Mouse (Mus musculus): ENCODE results near the gene Cpsf3.

Gene Cpsf3

DNA sequence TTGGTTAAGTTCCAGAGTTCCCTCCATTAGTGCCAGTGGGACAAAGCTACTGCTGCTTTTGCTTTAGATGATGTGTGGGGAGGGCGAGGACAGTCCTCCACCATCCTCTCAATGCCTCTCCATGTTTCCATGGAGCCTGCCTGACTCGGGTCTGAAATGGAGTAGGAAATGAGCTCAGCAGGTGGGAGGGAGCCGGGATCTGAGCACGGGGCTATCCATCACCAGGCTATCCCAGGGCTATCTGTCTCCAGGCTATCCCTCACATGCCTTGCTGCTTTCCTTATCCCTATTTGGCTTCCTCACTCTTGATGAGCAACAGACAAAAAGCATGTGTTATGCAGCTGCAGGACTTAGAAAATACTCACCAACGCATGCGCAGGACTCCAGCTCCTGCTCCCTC, 46.5 kb downstream of the Cpsf3 start:
- DNase-seq (ENCODE audit: low read depth, low spot score) = no peak

DNA sequence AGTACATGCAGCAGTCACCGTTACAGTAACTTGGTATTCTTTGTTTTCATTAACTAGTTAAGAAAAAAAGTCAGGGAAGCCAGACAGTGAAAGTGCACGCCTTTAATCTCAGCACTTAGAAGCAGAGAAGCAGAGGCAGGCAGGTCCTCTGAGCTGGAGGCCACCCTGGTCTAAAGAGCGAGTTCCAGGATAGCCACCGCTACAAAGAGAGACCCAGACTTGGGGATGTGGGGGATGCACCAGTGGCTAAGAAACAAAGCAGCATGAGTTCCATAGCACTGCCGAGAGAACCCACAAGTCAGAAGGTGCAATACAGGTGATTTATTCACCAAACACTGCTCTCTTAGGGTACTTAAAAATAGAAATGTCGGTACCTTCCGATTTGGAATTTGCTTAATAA, 47.8 kb downstream of the Cpsf3 start:
- no peak for DNase-seq (ENCODE audit: low read depth, low spot score)

DNA sequence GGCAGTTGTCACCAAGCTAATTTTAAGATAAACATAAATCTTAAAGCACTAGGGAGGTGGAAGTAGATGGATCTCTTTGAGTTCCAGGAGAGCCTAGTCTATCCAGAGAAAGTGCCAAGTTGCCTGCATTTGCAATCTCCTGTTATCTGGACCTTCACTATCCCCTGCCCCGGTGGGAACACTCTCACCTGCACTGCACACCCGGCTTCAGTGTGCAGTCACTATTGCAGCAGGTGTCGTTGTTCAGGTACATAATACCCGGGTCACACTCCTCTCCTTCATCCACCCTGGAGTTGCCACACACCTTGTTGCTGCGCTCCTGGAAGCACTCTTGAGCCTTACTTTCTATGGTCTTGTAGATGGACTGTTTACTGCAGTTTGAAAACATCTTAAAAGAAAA, 48.6 kb downstream of the Cpsf3 start:
- no peak for DNase-seq (ENCODE audit: low read depth, low spot score)

DNA sequence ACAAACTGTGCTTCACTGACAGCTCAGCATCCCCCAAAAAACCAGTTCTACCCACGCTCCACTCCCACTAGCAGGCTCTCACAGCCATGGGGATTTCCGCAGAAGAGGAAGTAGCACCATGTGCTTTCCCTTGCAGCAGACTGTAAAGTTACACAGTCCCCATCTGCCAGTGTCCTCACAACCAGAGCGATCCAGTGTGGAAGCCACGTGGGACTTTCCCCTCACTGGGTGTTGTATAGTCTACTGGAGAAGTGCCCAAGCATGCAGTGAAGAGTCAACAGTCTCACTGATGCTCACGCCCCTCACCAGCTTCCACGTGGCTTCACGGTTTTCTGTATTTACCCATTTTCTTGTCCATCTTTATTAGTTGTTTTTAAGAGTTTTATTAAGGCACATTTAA, 50.7 kb downstream of the Cpsf3 start:
- no peak for DNase-seq (ENCODE audit: low read depth, low spot score)

DNA sequence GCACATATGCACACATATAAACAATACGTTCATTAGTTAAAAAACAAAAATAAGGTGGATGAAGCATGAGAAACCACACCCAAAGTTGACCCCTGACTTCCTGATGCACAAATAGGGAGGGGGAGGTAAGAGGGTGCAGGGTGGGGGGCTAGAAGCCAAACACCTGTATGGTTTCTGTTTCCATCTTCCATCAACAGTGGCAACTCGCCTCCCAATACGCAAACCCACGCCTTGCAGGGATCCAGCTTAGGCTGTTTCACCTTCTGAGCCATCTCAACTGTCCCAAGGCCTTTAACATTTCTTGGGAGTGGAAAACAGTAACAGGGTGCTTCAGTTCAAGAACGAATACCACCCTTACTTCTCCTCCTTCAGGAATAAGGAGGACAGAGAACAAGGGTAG, 52.0 kb downstream of the Cpsf3 start:
- DNase-seq (ENCODE audit: low read depth, low spot score) = no peak

DNA sequence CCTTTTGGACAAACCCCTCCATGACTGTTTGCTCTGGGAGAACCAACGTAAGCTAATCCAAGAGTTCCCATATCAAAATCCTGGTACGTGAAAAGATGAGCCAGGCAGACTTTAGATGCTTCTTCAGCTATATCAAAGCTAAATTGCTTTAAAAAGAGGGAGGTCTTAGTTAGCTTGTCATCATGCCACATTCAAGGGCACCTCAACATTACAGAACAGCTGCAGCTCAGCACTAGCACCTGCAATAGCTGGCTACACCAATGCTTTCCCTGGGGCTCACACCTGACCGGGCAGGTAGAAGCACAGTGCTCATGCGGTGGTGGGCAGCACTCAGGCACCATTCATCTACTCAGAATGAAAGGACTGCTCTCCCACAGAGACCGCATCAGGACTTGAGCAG, 55.5 kb downstream of the Cpsf3 start:
- no peak for DNase-seq (ENCODE audit: low read depth, low spot score)

DNA sequence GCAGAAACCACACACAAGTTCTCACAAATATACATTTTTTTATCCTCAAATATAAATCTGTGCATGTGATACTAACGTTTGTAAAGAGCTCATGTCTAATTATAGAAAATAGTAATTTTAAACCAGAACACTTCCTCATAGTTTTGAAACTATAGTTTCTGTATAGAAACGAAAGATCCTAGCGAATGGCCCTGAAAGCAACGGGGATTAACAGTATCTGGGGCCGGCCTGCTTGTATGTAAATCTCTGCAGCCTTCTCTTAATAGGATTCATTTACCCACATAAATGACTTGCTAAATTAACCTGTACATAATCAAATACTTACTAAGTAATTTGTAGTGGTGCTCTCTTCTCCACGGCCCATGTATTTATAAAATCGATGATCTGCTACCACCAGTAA, 61.8 kb downstream of the Cpsf3 start:
- no peak for DNase-seq (ENCODE audit: low read depth, low spot score)

DNA sequence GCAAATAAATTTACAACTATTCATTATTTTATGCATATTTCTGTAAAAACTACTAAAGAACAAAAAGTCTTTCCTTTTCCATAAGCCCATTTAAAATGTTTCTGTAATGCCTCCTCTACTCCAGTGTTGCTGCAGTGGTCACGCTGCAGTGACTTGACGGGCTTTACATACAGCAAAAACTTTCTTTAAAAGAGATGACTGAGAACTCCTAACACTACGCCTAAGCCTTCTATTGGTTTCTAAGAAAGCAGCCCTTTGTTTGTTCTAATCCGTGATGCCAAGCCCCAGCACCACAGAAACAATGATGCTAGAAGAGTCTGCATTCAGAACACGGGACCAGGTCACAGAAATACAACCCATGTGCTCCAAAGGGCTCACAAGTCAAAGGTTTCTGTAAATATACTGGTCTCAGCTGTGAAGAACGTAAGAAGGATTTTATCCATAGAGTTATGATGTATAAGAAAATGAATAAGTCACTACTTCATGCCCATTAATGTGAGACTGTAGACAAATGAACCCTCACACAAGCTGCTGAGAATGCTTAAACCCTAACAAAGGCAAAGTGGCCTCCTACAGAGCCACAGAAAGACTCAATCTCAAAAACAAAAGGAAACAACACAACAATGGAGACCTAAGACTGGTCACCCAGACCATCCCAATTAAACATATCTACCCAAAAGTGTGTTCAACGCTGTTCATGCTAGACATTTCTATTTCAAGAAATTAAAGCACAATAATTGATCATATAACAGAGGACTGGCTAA, 65.1 kb downstream of the Cpsf3 start:
- no peak for DNase-seq (ENCODE audit: low read depth, low spot score)

DNA sequence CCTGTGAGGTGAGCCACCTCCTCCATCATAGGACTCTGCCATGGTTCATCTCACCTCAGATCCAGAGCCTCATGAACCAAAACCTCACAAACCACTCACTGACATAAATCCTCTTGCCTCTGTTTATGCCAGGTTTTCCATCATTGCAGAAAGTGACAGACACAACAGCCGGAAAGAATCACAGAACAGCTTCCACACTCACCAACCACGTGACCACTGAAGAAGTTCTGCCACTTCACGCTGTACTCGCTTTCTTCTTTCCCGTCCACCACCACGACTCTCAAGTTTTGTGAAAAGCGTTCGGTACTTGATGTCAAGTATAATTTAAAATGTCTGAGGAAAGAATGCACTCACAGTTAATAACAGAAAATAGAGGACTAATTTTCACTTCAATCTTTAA, 68.5 kb downstream of the Cpsf3 start:
- DNase-seq (ENCODE audit: low read depth, low spot score) = no peak

DNA sequence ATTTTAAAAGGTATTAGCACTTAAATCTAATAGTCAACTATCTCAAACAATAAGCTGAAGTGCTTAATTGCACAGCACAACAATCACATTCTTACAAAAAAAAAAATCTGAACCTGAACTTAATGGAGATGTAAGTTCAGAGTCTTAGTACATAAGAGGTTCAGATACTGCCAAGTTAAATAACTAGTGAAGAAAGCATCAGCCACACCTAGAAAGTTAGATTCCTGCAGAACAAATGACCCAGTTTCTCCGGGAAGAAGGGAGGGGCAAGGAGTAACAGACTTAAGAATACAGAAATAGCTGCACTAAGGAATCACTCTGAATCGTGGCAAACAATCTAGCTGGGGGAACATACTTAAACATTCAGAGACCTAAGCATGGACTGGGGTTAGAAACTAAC, 77.5 kb downstream of the Cpsf3 start:
- no peak for DNase-seq (ENCODE audit: low read depth, low spot score)

DNA sequence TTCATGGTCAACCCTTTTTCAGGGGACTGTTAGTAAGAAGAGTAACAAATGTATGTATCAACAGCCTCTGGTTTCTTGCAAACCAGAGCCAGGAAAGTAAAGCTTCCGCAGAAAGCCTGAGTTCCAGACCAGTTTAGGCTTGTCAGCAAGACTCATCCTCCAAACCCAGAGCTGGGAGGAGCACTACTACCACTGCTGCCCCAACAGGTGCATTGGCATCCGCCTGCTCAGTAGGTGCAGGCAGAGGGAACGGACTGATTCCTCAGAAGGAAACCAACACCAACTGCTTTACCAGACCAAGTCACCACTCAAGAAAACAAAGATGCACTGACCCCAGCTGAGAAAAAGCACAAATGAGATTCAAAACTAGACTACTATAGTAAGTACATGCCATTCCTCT, 78.0 kb downstream of the Cpsf3 start:
- no peak for DNase-seq (ENCODE audit: low read depth, low spot score)
